Mouse (Mus musculus): ENCODE measurements at regions not wholly inside any gene's neighbourhood (a gene's known extent, or its start where the extent isn't known, plus 50 kb on each side); places are given as distances from the start of the nearest gene placed in this dataset.

DNA sequence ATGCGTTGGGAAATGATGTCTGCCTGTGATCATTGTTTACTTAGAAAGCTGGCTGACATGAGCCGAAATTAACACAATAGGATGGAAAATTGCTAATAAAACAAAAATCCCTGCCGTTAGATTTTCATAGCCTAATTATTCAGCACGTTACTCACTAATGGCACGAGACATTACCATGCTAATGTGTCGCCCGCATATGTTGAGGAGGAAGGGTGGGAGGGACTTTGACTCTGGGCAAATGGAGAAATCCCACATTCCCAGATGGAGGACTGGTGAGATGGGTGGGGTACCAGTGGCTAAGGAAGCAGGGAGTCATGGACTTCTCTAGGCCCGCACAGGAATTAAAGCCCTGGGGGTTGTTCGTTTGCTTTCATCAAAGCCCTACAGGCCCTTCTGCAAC, 155.8 kb upstream of the Podxl start:
- Histone ChIP-seq H3K36me3 (ENCODE audit: insufficient read depth, low read length) (no peaks in the 10 kb centered on the region), H3K9ac (replicated peaks; ENCODE audit: low read length, poor library complexity, severe bottlenecking) (no peak overlapping the region), H3K27ac (ENCODE audit: low read depth, low read length) (no peak overlapping the region), H3K4me3 (ENCODE audit: low read depth, low read length) (no peak overlapping the region), H3K27me3 (ENCODE audit: insufficient read depth, low read length) (no peaks in the 10 kb centered on the region), H3K4me1 (ENCODE audit: insufficient read depth, low read length) (no peaks in the 10 kb centered on the region), H3K4me2 (ENCODE audit: low read depth, low read length, poor library complexity, severe bottlenecking) (no peak overlapping the region), H3K9me3 (ENCODE audit: low read length) (no peaks in the 10 kb centered on the region)
- TF ChIP-seq CTCF (IDR thresholded peaks at IDR 0.05), result no peak
- ATAC-seq (ENCODE audit: low FRiP score), result no peak
- WGBS, result 40% methylated on average over 9 of the region's 9 CpGs
- no peak for DNase-seq (ENCODE audit: low spot score)

DNA sequence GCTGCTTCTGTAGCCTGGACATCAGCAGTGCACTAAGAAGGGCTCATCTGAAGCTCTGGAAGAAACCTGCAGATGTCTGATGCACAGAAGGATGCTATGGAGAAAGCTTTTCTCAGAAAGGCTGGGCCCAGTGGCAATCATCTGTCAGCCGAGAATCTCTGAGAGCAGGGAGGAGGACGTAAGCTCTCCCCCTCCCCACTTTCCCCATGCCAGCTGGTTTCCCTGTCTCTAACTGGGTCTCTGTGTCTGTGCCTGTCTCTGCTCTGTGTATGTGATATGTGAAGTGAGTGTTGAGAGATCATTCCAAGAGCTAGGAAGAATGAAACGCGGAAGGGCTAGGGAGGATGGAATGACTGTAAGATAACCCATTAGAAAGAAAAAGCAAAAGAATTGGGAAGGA, 155.1 kb upstream of the Podxl start:
- Histone ChIP-seq H3K36me3 (ENCODE audit: insufficient read depth, low read length) (no peaks in the 10 kb centered on the region), H3K4me1 (ENCODE audit: insufficient read depth, low read length) (no peaks in the 10 kb centered on the region), H3K9me3 (ENCODE audit: low read length) (no peaks in the 10 kb centered on the region), H3K4me3 (ENCODE audit: low read depth, low read length) (no peak overlapping the region), H3K9ac (replicated peaks; ENCODE audit: low read length, poor library complexity, severe bottlenecking) (no peak overlapping the region), H3K4me2 (ENCODE audit: low read depth, low read length, poor library complexity, severe bottlenecking) (no peak overlapping the region), H3K27me3 (ENCODE audit: insufficient read depth, low read length) (no peaks in the 10 kb centered on the region), H3K27ac (ENCODE audit: low read depth, low read length) (no peak overlapping the region)
- no peak for DNase-seq (ENCODE audit: low spot score)
- no peak for ATAC-seq (ENCODE audit: low FRiP score)
- 67% methylated on average over 4 of the region's 4 CpGs for WGBS
- TF ChIP-seq CTCF (IDR thresholded peaks at IDR 0.05), result no peak

DNA sequence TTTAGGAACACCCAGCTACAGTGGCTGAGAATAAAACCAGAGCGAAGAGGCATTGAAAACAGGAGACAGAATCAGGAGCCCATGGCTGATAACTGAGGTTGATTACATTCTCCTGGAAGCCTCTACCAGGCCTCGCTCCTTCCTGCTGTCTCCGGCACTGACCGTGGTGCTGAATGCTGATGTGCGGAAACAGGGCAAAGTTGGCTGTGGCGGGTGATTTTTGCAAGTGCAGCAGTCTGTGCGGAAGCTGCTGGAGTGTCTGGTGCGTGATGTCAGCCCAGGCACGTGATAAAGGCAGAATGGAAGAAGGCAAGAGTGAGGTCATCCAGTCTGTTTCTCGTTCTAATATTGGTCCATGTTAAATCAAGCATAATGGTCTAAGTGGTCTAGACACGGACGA, 153.8 kb upstream of the Podxl start:
- no peak overlapping the region for H3K4me2 ChIP-seq (ENCODE audit: low read depth, low read length, poor library complexity, severe bottlenecking)
- no peak for ATAC-seq (ENCODE audit: low FRiP score)
- 27% methylated on average over 12 of the region's 12 CpGs for WGBS
- H3K9me3 ChIP-seq (ENCODE audit: low read length), result no peaks in the 10 kb centered on the region
- H3K4me1 ChIP-seq (ENCODE audit: insufficient read depth, low read length), result no peaks in the 10 kb centered on the region
- no peak for TF ChIP-seq CTCF (IDR thresholded peaks at IDR 0.05)
- H3K27ac ChIP-seq (ENCODE audit: low read depth, low read length), result peak overlapping the region; percentile 27; the same call in 1 of the 2 replicates
- H3K4me3 ChIP-seq (ENCODE audit: low read depth, low read length), result no peak overlapping the region
- no peak overlapping the region for H3K9ac ChIP-seq (replicated peaks; ENCODE audit: low read length, poor library complexity, severe bottlenecking)
- no peaks in the 10 kb centered on the region for H3K27me3 ChIP-seq (ENCODE audit: insufficient read depth, low read length)
- peak; percentile 44 for DNase-seq (ENCODE audit: low spot score)
- no peaks in the 10 kb centered on the region for H3K36me3 ChIP-seq (ENCODE audit: insufficient read depth, low read length)

DNA sequence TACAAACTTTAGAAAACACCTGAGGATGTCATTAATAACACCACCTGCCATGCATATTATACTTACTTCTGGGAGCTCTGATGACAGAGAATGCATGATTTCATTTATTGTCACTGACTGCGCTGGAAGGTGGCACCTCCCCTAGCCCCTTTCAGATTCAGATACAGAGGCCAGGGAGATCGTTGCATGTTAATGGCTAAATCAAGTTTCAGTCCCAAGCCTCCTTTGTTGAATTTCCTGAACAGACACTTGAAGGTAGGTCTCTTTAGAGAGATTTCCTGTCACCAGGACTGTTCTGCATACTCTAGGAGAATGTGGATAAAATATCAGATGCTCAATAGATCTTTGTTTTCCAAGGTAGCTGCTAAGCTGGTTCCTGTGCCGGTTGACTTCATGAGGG, 143.5 kb upstream of the Podxl start:
- Histone ChIP-seq H3K27me3 (ENCODE audit: insufficient read depth, low read length) (no peaks in the 10 kb centered on the region), H3K4me1 (ENCODE audit: insufficient read depth, low read length) (no peaks in the 10 kb centered on the region)

DNA sequence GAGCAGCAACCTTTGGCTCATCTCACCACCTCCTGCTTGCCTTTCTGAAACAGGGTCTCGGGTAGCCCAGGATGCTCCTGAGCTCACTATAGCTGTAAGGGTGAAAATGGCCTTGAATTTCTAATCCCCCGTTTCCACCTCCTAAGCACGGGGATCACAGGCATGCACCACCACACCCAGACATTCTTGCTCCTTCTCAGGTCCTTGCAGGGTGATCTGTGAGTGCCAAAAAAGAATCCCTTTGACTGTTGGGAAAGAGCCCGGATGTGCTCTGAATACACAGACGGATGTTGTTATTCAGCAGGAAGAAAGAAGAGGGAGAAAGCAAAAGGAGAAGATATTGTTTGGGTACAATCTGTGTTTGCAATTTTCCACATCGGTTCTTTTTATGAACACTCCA, 140.4 kb upstream of the Podxl start:
- H3K27ac ChIP-seq (ENCODE audit: low read depth, low read length), result no peak overlapping the region
- no peak for TF ChIP-seq CTCF (IDR thresholded peaks at IDR 0.05)

More for the DNA sequence above, 143.5 kb upstream of the Podxl start:
- H3K4me2 ChIP-seq (ENCODE audit: low read depth, low read length, poor library complexity, severe bottlenecking), result no peak overlapping the region
- no peak for TF ChIP-seq CTCF (IDR thresholded peaks at IDR 0.05)
- no peak for ATAC-seq (ENCODE audit: low FRiP score)
- no peaks in the 10 kb centered on the region for H3K36me3 ChIP-seq (ENCODE audit: insufficient read depth, low read length)
- H3K27ac ChIP-seq (ENCODE audit: low read depth, low read length), result no peak overlapping the region
- H3K9me3 ChIP-seq (ENCODE audit: low read length), result no peaks in the 10 kb centered on the region
- DNase-seq (ENCODE audit: low spot score), result no peak
- no peak overlapping the region for H3K4me3 ChIP-seq (ENCODE audit: low read depth, low read length)
- WGBS, result 64% methylated on average over 3 of the region's 3 CpGs
- H3K9ac ChIP-seq (replicated peaks; ENCODE audit: low read length, poor library complexity, severe bottlenecking), result no peak overlapping the region

DNA sequence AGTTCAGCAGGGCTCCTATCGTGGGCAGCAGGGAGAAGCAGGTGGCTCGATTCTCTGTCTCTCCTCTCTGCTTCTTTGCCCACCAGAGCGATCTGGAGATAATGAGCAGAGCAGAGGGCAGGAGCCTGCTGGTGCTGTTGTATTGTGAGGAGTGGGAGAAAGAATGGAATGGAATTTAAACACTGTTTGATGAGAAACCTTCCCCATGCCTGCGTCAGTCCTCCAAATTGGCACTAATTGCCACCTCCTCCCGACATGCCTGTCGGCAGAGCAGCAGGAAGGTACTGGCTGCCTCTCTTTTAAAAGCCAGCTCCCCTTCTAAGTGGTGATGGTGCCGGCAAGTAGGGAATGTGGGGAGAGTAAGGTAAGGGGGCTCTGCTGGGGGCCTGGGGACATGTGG, 139.2 kb upstream of the Podxl start:
- Histone ChIP-seq H3K4me1 (ENCODE audit: insufficient read depth, low read length) (no peaks in the 10 kb centered on the region), H3K4me3 (ENCODE audit: low read depth, low read length) (no peak overlapping the region), H3K4me2 (ENCODE audit: low read depth, low read length, poor library complexity, severe bottlenecking) (no peak overlapping the region), H3K27ac (ENCODE audit: low read depth, low read length) (no peak overlapping the region), H3K9ac (replicated peaks; ENCODE audit: low read length, poor library complexity, severe bottlenecking) (no peak overlapping the region), H3K36me3 (ENCODE audit: insufficient read depth, low read length) (no peaks in the 10 kb centered on the region), H3K9me3 (ENCODE audit: low read length) (no peaks in the 10 kb centered on the region), H3K27me3 (ENCODE audit: insufficient read depth, low read length) (no peaks in the 10 kb centered on the region)
- no peak for ATAC-seq (ENCODE audit: low FRiP score)
- no peak for TF ChIP-seq CTCF (IDR thresholded peaks at IDR 0.05)
- 16% methylated on average over 7 of the region's 7 CpGs for WGBS
- DNase-seq (ENCODE audit: low spot score), result no peak

More for the DNA sequence above, 140.4 kb upstream of the Podxl start:
- ATAC-seq (ENCODE audit: low FRiP score) (no peak), DNase-seq (ENCODE audit: low spot score) (no peak)
- no peaks in the 10 kb centered on the region for H3K9me3 ChIP-seq (ENCODE audit: low read length)
- H3K36me3 ChIP-seq (ENCODE audit: insufficient read depth, low read length), result no peaks in the 10 kb centered on the region
- no peaks in the 10 kb centered on the region for H3K4me1 ChIP-seq (ENCODE audit: insufficient read depth, low read length)
- no peak overlapping the region for H3K4me3 ChIP-seq (ENCODE audit: low read depth, low read length)
- H3K27me3 ChIP-seq (ENCODE audit: insufficient read depth, low read length), result no peaks in the 10 kb centered on the region
- WGBS, result 66% methylated on average over 6 of the region's 6 CpGs
- no peak overlapping the region for H3K4me2 ChIP-seq (ENCODE audit: low read depth, low read length, poor library complexity, severe bottlenecking)
- no peak overlapping the region for H3K9ac ChIP-seq (replicated peaks; ENCODE audit: low read length, poor library complexity, severe bottlenecking)

Measured in midbrain, postnatal 0 days (tissue).